Mouse (Mus musculus) ES-E14 (cell line): Measurements from ENCODE around the gene Shisa9.

Source experiments
- CHD2 ChIP-seq: IDR thresholded peaks from 2 replicates; pipeline ENCODE4 v1.6.1; 2014; ENCODE audit warnings: mild to moderate bottlenecking, low read depth, low read length, inconsistent platforms
- HCFC1 ChIP-seq: IDR thresholded peaks from 2 replicates; pipeline ENCODE4 v1.6.1; 2012; ENCODE audit warnings: low read length, inconsistent platforms, borderline replicate concordance; ENCODE audit not compliant: insufficient read depth

GRCm38 (mm10) chr16:12095365-12095764, 111.5 kb downstream of the Shisa9 start:
- no peak for TF ChIP-seq HCFC1
- TF ChIP-seq CHD2, result no peak
